Mouse (Mus musculus) neural tube, embryonic 13.5 days (tissue): ENCODE results near the gene Bahcc1. TPM values are rescaled to one million over a fixed set of nuclear protein-coding genes. Genes with fewer than 3 reads are reported as not detected.

Source experiments
- ATAC-seq: fragments of 200-750 bp; cut with Nextera tagmentation; 2 replicates; pipeline ENCODE4 v1.8.0; 2017; ENCODE audit warnings: low read depth, mild to moderate bottlenecking, moderate TSS enrichment, moderate library complexity
- H3K27ac ChIP-seq: fragments of 300-500 bp; sonication (generic); replicated peaks from 2 replicates; pipeline ENCODE4 v1.5.1; 2015; ENCODE audit warnings: moderate library complexity, mild to moderate bottlenecking, inconsistent platforms
- H3K27me3 ChIP-seq: fragments of 300-500 bp; sonication (generic); 2 replicates; pipeline ENCODE4 v1.6.1; 2015; ENCODE audit warnings: mild to moderate bottlenecking, inconsistent platforms
- H3K36me3 ChIP-seq: fragments of 300-500 bp; sonication (generic); 2 replicates; pipeline ENCODE4 v1.6.1; 2015; ENCODE audit warnings: mild to moderate bottlenecking, inconsistent platforms
- H3K4me1 ChIP-seq: fragments of 300-500 bp; sonication (generic); replicated peaks from 2 replicates; pipeline ENCODE4 v1.6.1; 2015; ENCODE audit warnings: inconsistent platforms
- H3K4me2 ChIP-seq: fragments of 300-500 bp; sonication (generic); 2 replicates; pipeline ENCODE4 v1.6.1; 2015; ENCODE audit warnings: inconsistent platforms, mild to moderate bottlenecking, moderate library complexity
- H3K4me3 ChIP-seq: fragments of 300-500 bp; sonication (generic); 2 replicates; pipeline ENCODE4 v1.5.1; 2015; ENCODE audit warnings: mild to moderate bottlenecking, inconsistent platforms
- H3K9ac ChIP-seq: fragments of 300-500 bp; sonication (generic); 2 replicates; pipeline ENCODE4 v1.6.1; 2015; ENCODE audit warnings: moderate library complexity, mild to moderate bottlenecking, inconsistent platforms
- H3K9me3 ChIP-seq: fragments of 300-500 bp; sonication (generic); 2 replicates; pipeline ENCODE4 v1.6.1; 2016; ENCODE audit warnings: inconsistent platforms
- WGBS: fragments of 180-500 bp; shearing (Covaris S2); methylation state at CpG from one replicate; pipeline ENCODE4 v1.1.7; 2015; 5-methylcytosine and 5-hydroxymethylcytosine counted together
- polyA plus RNA-seq: library from polyadenylated mRNA; unstranded; fragments of >200 nt; fragmentation: Nextera tagmentation; extraction: Ambion mirVana; gene quantifications from 2 replicates; pipeline ENCODE4 v1.2.1, GENCODE M21; 2015

Gene Bahcc1
- polyA plus RNA-seq, 1 experiment from 2014 or later: 15.3 TPM

- H3K9me3 ChIP-seq: no peaks in the 10 kb centered on the region
- peak; percentile 20; the same call in 1 of the 2 replicates for ATAC-seq
- 3% methylated on average over 36 of the region's 36 CpGs for WGBS
- H3K4me3 ChIP-seq: peak overlapping the region; percentile 23
- H3K4me2 ChIP-seq: peak overlapping the region; percentile 99
- no peaks in the 10 kb centered on the region for H3K36me3 ChIP-seq
- H3K9ac ChIP-seq: peak overlapping the region; percentile 98
- peak overlapping the region; percentile 99 for H3K27ac ChIP-seq
- H3K4me1 ChIP-seq: peaks cover 94% of the 10 kb centered on the region
- no peaks in the 10 kb centered on the region for H3K27me3 ChIP-seq
Observed at GRCm38 (mm10) chr11:120225256-120226195, 7.2 kb upstream of the Bahcc1 start.

GRCm38 (mm10) chr11:120226421-120227280 is 6.1 kb upstream of the Bahcc1 start:
- Histone ChIP-seq H3K9me3 (no peaks in the 10 kb centered on the region), H3K27ac (peak overlapping the region; percentile 99), H3K4me1 (peaks cover 84% of the 10 kb centered on the region), H3K4me2 (peak overlapping the region; percentile 99), H3K27me3 (no peaks in the 10 kb centered on the region), H3K4me3 (0 out of 2 replicates have a peak overlapping the region, but pooled peaks have one; percentile 79), H3K9ac (peak overlapping the region; percentile 98), H3K36me3 (no peaks in the 10 kb centered on the region)
- WGBS: 64% methylated on average over 12 of the region's 12 CpGs
- ATAC-seq: no peak

GRCm38 (mm10) chr11:120227571-120228051 is 5.1 kb upstream of the Bahcc1 start:
- Histone ChIP-seq H3K4me3 (peak overlapping the region; percentile 79; the same call in 1 of the 2 replicates), H3K27me3 (no peaks in the 10 kb centered on the region), H3K9me3 (no peaks in the 10 kb centered on the region), H3K36me3 (no peaks in the 10 kb centered on the region), H3K9ac (peak overlapping the region; percentile 98), H3K27ac (peak overlapping the region; percentile 99), H3K4me1 (peaks cover 84% of the 10 kb centered on the region), H3K4me2 (peak overlapping the region; percentile 99)
- no peak for ATAC-seq
- 27% methylated on average over 8 of the region's 8 CpGs for WGBS

GRCm38 (mm10) chr11:120228116-120228890 is 4.4 kb upstream of the Bahcc1 start:
- Histone ChIP-seq H3K27me3 (no peaks in the 10 kb centered on the region), H3K36me3 (no peaks in the 10 kb centered on the region), H3K4me3 (peak overlapping the region; percentile 79), H3K4me2 (peak overlapping the region; percentile 99), H3K9me3 (no peaks in the 10 kb centered on the region), H3K4me1 (peaks cover 77% of the 10 kb centered on the region), H3K9ac (peak overlapping the region; percentile 98), H3K27ac (peak overlapping the region; percentile 99)
- no peak for ATAC-seq
- 42% methylated on average over 9 of the region's 9 CpGs for WGBS

GRCm38 (mm10) chr11:120228911-120229437 is 3.8 kb upstream of the Bahcc1 start:
- H3K4me2 ChIP-seq: peak overlapping the region; percentile 99
- no peak for ATAC-seq
- peaks cover 70% of the 10 kb centered on the region for H3K4me1 ChIP-seq
- peak overlapping the region; percentile 98 for H3K9ac ChIP-seq
- H3K27me3 ChIP-seq: no peaks in the 10 kb centered on the region
- H3K27ac ChIP-seq: peak overlapping the region; percentile 99
- H3K9me3 ChIP-seq: no peaks in the 10 kb centered on the region
- WGBS: 9% methylated on average over 7 of the region's 7 CpGs
- H3K36me3 ChIP-seq: no peaks in the 10 kb centered on the region
- H3K4me3 ChIP-seq: peak overlapping the region; percentile 79

GRCm38 (mm10) chr11:120229861-120230751 is 2.6 kb upstream of the Bahcc1 start:
- peak overlapping the region; percentile 98 for H3K9ac ChIP-seq
- H3K4me3 ChIP-seq: peak overlapping the region; percentile 79
- no peaks in the 10 kb centered on the region for H3K36me3 ChIP-seq
- H3K9me3 ChIP-seq: no peaks in the 10 kb centered on the region
- peak overlapping the region; percentile 99 for H3K4me2 ChIP-seq
- H3K27ac ChIP-seq: peak overlapping the region; percentile 99
- no peak for ATAC-seq
- H3K27me3 ChIP-seq: no peaks in the 10 kb centered on the region
- WGBS: 2% methylated on average over 42 of the region's 42 CpGs
- H3K4me1 ChIP-seq: peaks cover 59% of the 10 kb centered on the region

- Histone ChIP-seq H3K36me3 (no peaks in the 10 kb centered on the region), H3K4me1 (peaks cover 51% of the 10 kb centered on the region), H3K27me3 (no peaks in the 10 kb centered on the region), H3K9me3 (no peaks in the 10 kb centered on the region), H3K4me3 (peak overlapping the region; percentile 79), H3K4me2 (peak overlapping the region; percentile 99), H3K27ac (peak overlapping the region; percentile 99), H3K9ac (peak overlapping the region; percentile 98)
- ATAC-seq: no peak
- under 1% methylated on average over 57 of the region's 58 CpGs for WGBS
Observed at GRCm38 (mm10) chr11:120230841-120231370, 1.8 kb upstream of the Bahcc1 start.

- no peaks in the 10 kb centered on the region for H3K9me3 ChIP-seq
- no peaks in the 10 kb centered on the region for H3K36me3 ChIP-seq
- WGBS: under 1% methylated on average over 27 of the region's 27 CpGs
- H3K4me2 ChIP-seq: peak overlapping the region; percentile 99
- peak overlapping the region; percentile 99 for H3K27ac ChIP-seq
- H3K27me3 ChIP-seq: no peaks in the 10 kb centered on the region
- peak overlapping the region; percentile 98 for H3K9ac ChIP-seq
- ATAC-seq: peak; percentile 70
- peaks cover 46% of the 10 kb centered on the region for H3K4me1 ChIP-seq
- H3K4me3 ChIP-seq: peak overlapping the region; percentile 79
Observed at GRCm38 (mm10) chr11:120231379-120231778, 1.4 kb upstream of the Bahcc1 start.

GRCm38 (mm10) chr11:120233441-120234135 is 841 bp downstream of the Bahcc1 start:
- Histone ChIP-seq H3K9me3 (no peaks in the 10 kb centered on the region), H3K9ac (peak overlapping the region; percentile 100), H3K27ac (peak overlapping the region; percentile 100), H3K4me2 (peak overlapping the region; percentile 99), H3K36me3 (no peaks in the 10 kb centered on the region), H3K4me1 (peaks cover 36% of the 10 kb centered on the region), H3K4me3 (peak overlapping the region; percentile 79), H3K27me3 (no peaks in the 10 kb centered on the region)
- under 1% methylated on average over 51 of the region's 51 CpGs for WGBS
- 0 out of 2 replicates have a peak, but pooled peaks have one; percentile 1 for ATAC-seq
